Mouse (Mus musculus): ENCODE measurements at regions not wholly inside any gene's neighbourhood (a gene's known extent, or its start where the extent isn't known, plus 50 kb on each side); places are given as distances from the start of the nearest gene placed in this dataset.

DNA sequence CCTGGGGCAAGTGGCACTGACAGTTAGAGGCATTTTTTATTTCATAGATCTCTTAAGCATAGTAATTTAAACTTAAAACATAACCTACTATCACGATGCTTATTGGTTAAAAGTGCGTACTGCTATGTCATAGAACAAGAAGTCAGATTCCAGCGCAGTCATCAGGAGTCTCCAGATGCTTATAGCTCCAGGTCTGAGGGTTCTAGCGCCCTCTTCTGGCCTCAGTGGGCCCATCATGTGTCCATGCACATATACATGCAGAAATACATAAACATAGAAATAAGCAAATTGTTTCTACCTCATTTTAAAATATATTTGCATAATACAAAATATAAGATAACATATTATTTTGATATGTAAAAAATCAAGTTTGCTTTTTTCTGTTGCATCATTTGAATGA, 1002.8 kb upstream of the Adgrl2 start:
- ATAC-seq (replicated peaks; ENCODE audit: low FRiP score, poor library complexity, severe bottlenecking) = no peak

DNA sequence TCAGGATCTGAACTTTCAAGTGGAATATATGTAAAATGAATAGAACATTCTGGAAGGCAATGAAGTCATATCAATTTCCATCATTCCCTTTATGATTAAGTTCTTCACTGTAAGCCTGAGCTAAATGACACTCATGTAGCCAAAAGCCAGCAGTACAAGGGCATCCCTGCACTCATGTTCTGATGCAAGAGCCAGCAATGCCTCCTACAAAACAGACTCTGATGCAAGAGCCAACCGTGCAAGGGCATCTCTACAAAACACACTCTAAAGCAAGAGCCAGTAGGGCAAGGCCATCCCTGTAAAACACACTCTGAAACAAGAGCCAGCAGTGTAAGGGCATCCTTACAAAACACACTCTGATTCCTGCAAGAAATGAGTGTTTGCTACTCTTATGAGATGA, 997.4 kb upstream of the Adgrl2 start:
- ATAC-seq (replicated peaks; ENCODE audit: low FRiP score, poor library complexity, severe bottlenecking) = no peak

DNA sequence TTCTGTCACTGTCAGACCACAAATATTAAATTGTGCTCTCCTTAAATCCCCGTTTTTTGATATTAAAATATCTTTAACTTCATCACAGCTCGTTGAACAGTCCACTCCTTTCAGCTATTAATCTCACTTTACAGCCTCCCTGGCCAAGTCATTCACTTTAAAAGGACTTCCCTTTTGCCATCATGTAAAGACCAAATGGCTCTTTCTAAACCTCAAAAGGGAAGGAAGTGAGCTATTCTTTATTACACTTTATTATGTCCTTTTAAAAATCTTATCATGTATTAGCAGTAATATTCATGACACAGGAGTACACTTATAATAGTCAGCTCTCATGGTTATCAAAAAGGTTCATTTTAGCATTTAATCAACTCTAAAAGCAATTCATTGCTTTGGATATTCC, 966.6 kb upstream of the Adgrl2 start:
- ATAC-seq (replicated peaks; ENCODE audit: low FRiP score, poor library complexity, severe bottlenecking) = no peak

DNA sequence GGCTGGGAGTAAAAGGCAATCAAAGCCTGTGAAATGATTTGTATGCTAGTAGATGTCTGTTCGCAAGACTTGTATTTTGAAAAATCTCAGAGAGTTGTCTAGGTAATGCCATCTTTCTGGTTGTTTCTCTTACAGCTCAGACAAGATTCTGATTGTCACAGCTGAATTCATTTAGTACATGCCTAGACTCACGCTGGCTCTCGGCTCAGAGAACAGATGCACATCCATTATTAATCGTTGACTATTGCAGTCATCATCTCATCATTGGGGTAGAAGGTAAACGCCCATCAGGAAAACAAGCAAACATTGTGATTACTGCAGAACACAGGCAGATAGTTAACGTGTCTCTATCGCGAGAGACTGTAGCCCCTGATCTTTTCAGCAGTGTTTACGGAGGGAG, 945.8 kb upstream of the Adgrl2 start:
- ATAC-seq (replicated peaks; ENCODE audit: low FRiP score, poor library complexity, severe bottlenecking) = no peak

DNA sequence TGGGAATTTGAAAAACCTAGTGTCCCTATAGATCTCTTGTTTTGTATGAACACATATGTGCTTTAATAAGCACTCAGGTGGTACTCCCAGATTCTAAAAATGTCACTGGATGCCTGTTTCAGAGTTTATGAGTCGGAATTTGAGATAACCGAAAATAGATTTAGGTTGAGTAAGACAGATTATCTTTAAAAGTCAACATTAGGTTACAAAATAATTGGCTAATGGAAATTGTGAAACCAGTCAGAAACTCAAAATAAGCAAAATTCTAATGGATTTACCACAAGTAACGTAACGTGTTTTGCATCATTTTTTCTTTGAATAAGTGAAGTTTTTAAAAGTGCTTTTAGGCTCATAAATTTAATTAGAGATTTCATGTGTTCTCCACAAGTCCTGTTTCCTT, 944.5 kb upstream of the Adgrl2 start:
- ATAC-seq (replicated peaks; ENCODE audit: low FRiP score, poor library complexity, severe bottlenecking) = no peak

DNA sequence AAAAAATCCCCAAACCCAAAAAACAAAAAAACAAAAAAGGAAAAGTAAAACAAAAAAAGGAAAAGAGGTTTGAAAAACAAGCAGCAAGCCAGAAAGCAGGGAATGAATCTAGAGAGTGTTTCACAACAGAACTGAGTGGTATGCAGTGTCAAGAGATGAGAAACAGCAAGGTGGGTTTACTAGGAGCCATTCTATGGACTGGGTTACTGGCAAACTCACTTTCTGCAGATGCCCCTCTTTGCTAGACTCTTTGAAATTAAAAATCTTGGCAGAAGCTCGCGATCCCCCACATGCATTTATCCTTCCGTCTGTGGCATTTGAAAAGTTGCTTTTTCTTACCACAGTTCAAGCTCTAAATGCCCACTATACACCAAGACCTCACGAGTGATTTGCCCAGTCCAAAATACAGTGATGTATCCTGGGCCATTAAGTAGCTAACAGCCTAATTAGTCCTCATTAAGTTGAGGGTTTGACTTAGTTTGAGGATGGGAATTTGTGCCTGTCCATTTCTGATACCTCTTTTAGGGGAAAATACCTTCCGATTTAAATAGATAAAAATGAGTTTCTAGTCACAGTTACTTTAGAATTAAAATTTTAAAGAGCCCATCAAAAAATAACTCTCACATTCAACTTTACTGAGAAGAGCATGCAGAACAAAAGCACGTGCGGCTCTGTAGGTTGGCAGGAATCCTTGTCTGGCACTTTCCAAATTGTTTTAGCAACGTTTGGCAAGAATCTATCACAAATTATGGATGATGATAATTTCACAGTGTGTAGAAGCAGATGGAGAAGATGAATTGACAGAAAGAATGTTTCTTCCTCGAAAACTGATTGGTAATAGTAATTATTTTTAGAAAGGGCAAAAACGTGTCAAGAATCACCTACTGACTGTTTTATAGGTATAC, 938.4 kb upstream of the Adgrl2 start:
- ATAC-seq (replicated peaks; ENCODE audit: low FRiP score, poor library complexity, severe bottlenecking) = no peak

DNA sequence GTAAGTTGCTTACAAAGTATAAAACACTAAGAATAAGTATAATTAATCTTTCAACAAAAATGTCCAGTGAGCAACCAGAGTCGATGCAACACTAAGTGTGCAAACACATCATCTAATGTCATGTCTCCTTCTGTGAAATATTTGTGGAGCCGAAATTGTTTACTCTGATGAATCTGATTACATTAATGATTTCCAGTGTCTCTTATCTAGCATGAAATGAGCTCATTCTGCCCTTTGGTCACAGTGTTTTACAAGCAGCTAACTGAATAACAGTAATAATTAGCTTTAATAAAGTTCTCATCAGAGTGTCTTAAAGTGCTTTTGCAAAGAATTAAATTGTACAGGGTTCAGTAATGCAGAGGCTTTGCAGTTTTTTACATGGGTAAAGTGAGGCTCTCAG, 929.9 kb upstream of the Adgrl2 start:
- ATAC-seq (replicated peaks; ENCODE audit: low FRiP score, poor library complexity, severe bottlenecking) = no peak

DNA sequence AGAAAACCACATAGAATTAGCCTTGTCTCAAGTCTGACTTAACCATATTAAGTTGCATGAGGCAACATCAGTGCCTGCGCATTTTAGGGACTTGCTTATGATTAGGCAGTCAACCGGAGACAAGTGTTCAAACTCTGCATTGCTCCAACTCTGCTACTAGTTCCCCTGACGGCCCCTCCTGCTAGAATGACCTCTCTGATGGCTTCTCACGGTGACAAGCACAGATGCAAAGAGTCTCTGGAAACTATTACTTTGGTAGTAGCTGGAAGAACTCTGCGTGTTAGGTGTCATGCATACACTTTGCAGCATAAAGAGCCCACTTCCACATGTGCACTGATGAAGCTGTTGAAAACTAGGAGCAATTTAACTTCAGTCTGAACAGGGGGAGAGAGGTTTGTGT, 927.8 kb upstream of the Adgrl2 start:
- no peak for ATAC-seq (replicated peaks; ENCODE audit: low FRiP score, poor library complexity, severe bottlenecking)

DNA sequence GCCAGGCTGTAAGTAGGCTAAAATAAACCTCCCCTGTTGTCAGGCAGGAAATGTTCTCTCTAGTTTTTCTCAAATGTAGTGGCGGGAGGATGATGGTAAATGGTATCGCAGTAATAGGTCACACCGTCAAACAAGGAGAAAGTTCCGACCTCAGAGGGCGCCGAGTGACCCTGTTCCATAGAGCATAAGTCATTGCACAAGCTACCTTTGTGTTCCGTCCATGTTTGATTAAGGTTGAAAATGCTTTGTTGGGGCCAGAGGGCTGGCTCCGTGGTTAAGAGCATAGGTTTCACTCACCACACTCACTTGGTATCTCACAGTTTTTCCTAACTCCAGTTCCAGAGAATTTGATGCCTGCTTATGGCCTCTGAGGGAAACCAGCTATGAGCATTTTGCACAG, 920.4 kb upstream of the Adgrl2 start:
- ATAC-seq (replicated peaks; ENCODE audit: low FRiP score, poor library complexity, severe bottlenecking) = no peak

DNA sequence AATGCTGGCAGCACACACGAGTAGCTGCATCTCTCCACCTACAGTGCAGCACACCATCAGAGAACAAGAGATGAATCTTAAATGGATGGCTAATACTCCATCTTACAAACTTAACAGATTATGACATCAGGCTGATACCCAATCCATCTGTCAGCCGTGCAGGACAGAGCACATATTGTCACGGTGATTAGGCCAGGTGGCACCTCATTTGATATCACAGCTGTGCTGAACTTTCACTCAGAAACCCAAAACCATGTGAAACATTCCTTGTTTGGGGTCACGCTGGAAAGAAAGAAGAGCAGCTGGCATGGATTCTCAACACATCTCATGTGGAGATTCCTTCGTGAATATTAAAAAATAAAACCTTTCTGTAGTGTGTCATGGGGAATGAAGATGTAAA, 911.4 kb upstream of the Adgrl2 start:
- no peak for ATAC-seq (replicated peaks; ENCODE audit: low FRiP score, poor library complexity, severe bottlenecking)

DNA sequence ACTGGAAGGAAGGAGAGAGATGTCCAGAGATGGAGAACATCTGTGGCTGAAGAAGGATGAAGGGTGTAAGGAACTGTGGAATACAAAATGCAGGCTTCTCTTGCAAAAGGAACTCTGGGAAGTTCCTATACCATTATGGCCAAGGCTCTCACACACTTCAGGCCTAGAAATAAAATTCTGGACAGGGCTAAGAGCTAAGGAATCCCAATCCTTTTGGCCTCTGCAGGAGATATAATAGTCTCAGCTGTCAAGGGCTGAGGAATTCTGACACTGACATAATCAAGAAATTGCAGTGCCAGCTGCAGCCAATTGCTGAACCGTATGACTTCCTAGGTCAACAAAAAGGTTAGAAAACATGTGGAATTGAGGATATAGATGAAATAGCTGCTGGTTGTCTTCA, 886.2 kb upstream of the Adgrl2 start:
- ATAC-seq (replicated peaks; ENCODE audit: low FRiP score, poor library complexity, severe bottlenecking) = no peak

DNA sequence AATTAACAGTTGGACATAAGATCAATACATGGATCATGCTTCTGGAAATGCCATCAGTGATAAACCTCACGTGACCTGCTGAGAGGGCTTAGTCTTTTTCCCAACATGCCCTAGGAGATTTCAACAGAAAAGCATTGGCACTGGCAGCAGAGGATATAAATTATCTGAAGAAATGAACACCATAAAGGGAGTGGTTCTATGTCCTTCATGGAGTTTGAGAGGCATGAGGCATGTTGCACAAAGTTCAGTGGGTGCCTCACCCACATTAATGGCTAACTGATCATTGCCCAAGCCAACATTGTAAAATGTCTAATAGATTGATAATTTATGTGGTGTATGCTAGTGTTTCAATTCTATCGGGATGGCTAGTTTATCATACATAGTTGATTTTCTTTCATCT, 875.6 kb upstream of the Adgrl2 start:
- ATAC-seq (replicated peaks; ENCODE audit: low FRiP score, poor library complexity, severe bottlenecking) = no peak

DNA sequence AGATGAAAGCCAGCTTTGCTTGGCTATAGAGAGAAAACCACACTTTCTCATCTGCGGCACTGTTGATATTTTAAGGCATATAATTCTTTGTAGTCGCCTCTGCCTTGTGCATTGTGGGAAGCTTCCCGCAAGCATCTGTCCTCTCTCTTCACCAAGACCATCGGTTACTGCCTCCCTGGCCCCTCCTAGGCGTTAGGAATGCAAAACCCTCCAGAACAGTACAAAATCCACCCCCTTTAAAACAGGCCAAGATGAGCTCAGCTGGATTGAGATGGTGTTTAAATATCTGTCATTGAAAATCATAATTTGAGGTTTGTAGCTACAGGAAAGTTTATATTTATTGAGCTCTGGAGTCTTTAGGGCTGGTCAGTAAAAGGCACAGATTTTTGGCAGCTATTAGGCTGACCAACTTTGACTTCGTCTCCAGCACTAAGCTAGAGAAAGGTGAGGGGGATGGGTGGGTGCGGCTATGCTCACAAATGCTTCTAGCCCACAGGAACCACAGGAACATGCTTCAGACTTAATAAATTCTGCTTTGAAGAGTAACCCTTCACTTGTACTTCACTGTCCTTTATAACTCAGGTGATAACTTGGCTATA, 856.7 kb upstream of the Adgrl2 start:
- no peak for ATAC-seq (replicated peaks; ENCODE audit: low FRiP score, poor library complexity, severe bottlenecking)

DNA sequence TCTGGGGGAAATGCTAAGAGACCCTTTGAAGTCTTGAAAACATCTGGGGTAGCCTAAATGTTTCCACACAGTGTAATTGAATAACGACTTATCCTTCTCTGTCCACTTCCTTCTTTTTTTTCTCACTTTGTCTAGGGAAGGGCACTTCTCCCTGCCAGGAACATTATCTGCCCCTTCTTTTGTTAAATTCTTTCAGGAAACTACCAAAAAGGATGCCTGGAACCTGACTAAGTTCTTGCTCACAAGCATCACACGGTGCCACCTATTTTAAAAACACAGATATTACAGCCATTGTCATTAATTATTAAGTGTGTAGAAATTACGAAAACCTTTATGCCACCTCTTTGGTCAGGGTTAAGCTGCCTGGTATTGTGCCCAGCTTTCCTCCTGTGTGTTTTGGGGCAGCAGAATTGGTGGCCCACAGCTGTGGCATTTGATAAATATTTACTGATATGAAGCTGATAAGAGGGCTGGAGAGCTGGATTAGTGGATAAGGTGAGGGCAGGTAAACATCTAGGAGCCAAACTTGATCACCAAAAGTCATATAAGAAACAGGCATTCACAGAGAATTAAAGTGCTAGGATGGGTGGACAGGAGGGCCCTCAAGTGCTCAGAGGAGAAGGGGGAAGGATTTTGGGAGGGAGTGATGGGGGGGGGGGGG, 855.6 kb upstream of the Adgrl2 start:
- no peak for ATAC-seq (replicated peaks; ENCODE audit: low FRiP score, poor library complexity, severe bottlenecking)

DNA sequence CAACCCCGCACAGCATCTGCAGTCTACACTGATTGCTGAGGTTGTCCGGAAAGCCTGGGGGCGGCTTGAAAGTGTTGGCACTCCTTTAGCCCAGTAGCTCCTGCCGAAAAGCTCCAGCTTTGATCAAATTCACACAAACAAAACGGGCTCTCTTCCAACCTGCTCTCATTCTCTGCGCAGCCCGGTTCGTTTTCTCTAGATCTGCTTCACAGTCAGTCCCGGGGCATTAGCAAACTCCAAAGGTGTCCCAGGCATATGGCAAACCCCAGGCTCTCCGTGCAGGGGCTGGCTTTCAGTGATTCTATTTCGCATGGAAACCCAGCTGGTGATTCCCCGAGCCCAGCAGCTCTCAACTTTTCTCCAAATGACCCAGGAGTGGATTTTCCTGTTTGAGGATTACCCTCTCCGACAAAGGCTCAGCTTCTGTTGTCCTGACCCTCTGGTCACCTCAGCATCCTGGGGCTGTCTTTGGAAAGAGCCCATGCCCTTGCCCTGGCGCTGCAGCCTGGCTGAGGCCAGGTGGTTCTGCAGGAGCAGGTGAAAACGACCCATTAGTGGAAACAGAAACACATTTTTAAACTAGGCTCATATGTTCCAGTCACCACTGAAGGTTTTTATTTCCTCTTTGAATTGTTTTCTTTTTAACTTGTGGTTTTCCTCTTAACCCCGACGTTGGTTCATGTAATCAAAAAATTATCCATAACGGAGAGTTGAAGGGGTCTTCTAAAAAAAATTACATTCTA, 854.9 kb upstream of the Adgrl2 start:
- ATAC-seq (replicated peaks; ENCODE audit: low FRiP score, poor library complexity, severe bottlenecking) = no peak

DNA sequence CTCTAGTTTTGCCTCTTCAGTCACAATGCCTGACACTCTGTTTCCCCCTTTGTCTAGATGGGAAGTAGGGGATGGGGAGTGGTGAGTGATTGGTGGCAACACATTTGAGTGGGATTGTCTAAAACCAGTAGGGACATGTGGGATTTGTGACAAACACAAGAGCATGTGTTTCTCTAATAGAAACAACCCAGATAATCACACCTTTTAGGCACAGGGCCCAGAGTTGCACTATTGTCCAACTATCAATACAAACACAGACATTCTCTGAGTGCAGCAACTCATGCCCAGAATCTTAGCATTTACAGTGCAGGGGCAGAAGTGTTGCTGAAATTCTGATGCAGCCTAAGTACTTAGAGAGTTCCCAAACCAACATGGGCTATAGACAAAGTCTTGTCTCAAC, 847.6 kb upstream of the Adgrl2 start:
- ATAC-seq (replicated peaks; ENCODE audit: low FRiP score, poor library complexity, severe bottlenecking) = no peak

DNA sequence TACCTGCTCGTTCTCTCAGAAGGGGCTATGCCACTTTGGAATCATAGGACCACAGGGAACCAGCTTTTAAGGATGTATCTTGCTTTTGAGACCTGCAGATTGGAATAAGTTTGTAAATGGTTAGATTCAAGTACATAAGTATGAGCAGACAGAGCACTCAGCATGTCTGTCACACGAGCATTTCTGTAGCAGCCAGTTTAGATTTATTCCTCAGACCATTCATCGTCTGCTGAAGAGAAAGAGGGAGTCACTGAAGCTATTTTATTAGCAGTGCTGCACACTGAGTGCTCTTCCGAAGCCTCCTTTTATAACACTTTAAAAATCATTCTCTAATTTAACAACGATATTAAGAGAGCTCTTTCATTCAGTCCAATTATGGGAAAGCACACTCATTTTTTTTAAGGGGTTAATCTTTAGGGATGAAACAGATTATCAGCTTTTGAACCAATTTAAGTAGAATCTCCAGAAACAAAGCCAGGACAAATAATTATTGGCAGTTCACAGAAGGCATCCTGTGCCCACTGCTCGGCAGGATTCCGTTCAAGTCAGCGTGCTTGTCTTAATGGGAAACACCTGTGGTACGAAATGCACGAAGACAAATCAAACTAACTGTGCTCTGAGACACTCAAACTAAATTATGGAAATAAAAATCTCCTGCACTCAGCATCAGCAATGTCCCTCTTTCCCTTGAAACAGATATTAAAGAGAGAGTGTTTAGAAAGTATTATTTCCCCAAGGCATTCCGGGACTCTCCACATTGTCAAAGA, 846.3 kb upstream of the Adgrl2 start:
- ATAC-seq (replicated peaks; ENCODE audit: low FRiP score, poor library complexity, severe bottlenecking) = no peak

DNA sequence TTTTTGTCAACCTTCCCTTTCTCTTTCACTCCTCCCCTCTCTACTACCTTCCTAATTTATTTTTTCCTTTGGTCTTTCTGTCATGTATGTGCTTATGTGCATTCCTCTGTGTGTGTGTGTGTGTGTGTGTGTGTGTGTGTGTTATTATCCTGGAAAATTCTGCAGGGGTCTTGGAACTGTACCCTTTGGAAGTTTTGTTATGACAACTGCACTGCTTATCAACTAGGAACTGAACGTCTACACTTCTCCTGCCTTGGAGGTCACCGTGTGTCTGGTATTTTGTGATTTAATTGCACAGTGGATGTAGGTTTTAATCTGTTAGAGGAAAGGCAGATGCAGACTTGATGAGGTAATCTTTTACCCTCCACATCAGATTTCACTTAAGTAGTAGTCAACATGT, 836.8 kb upstream of the Adgrl2 start:
- ATAC-seq (replicated peaks; ENCODE audit: low FRiP score, poor library complexity, severe bottlenecking) = no peak

DNA sequence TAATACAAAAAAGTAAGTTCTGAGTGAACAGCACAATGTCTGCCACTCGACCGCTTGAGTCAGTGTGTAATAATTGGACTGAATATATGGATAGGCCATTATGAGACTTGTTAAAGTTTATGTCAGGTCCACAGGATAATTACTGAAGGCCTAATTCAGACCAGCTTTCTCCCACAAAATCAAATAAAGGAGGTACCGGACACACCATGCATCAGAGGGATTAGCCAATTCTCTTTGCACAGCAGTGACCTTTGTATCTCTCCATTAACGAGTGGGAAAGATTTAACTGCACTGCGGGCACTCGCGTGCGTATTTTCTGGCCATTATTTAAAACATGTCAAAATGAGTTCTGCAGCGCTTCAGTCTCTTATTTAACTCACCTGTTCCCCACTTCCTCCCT, 836.4 kb upstream of the Adgrl2 start:
- ATAC-seq (replicated peaks; ENCODE audit: low FRiP score, poor library complexity, severe bottlenecking) = no peak

DNA sequence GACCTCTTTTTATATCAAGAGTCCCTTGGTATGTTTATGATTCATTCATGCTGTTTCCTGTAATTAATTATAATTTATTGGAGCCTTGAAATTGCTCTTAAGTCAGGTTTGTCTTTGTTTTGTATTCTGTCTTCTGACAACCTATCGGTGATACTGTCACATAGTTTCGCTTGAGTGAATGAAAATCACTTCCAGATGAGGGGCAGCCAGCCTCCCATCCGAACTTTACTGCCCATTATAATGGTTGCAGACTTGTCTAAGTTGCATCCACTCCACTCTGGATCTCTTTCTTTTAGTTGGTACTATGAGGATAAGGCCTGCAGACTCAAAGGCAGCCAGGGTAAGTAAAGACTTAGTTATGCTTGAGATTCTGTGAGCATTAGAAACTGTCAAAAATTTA, 830.3 kb upstream of the Adgrl2 start:
- no peak for ATAC-seq (replicated peaks; ENCODE audit: low FRiP score, poor library complexity, severe bottlenecking)
